Mouse (Mus musculus) brain, embryonic 14.5 days (tissue): ENCODE data around the gene Rem2. TPM values are rescaled to one million over a fixed set of nuclear protein-coding genes. Genes with fewer than 3 reads are reported as not detected.

Source experiments
- DNase-seq: peaks from one replicate; pipeline ENCODE4 v3.0.0-alpha.2; 2011; ENCODE audit warnings: low read depth
- CTCF ChIP-seq: fragments of 200-500 bp; IDR thresholded peaks from 2 replicates; pipeline ENCODE4 v1.5.1; 2012; ENCODE audit warnings: inconsistent platforms, mild to moderate bottlenecking, moderate library complexity, borderline replicate concordance; ENCODE audit not compliant: insufficient read depth, insufficient read length; ENCODE audit errors: extremely low read depth
- POLR2A ChIP-seq: fragments of 200-500 bp; IDR thresholded peaks from 2 replicates; pipeline ENCODE4 v1.6.1; 2012; ENCODE audit warnings: mild to moderate bottlenecking, inconsistent platforms, borderline replicate concordance; ENCODE audit not compliant: poor library complexity, insufficient read depth, insufficient read length, severe bottlenecking; ENCODE audit errors: extremely low read depth
- polyA plus RNA-seq: library from polyadenylated mRNA; depleted of rRNA; stranded (reverse); fragments of >200 nt; gene quantifications from 2 replicates; pipeline ENCODE4 v1.2.3, GENCODE M21; 2012

Gene Rem2
- polyA plus RNA-seq, 1 experiment = 31.3 TPM

- DNase-seq = no peak
- TF ChIP-seq POLR2A (no peak), CTCF (no peak)
Observed at GRCm38 (mm10) chr14:54463108-54463958, 12.6 kb upstream of the Rem2 start.

GRCm38 (mm10) chr14:54463959-54464292 is 12.0 kb upstream of the Rem2 start, which contains the start of gene Lrp10:
Gene Lrp10 (plus strand): TSS chr14:54464137.
- DNase-seq = peak; percentile 93
- TF ChIP-seq POLR2A = peak; percentile 66; the same call in 1 of the 2 replicates
- no peak for TF ChIP-seq CTCF

GRCm38 (mm10) chr14:54464293-54465005 is 11.5 kb upstream of the Rem2 start:
- TF ChIP-seq CTCF (peak; percentile 67), POLR2A (no peak)
- DNase-seq = peak; percentile 81

GRCm38 (mm10) chr14:54471467-54471866 is 4.4 kb upstream of the Rem2 start:
- TF ChIP-seq POLR2A (no peak), CTCF (no peak)

GRCm38 (mm10) chr14:54472671-54473070 is 3.2 kb upstream of the Rem2 start:
- TF ChIP-seq POLR2A (no peak), CTCF (no peak)
- DNase-seq = peak; percentile 76

More at GRCm38 (mm10) chr14:54471467-54471866, 4.4 kb upstream of the Rem2 start:
- DNase-seq = no peak

- peak; percentile 10 for DNase-seq
- no peak for TF ChIP-seq CTCF
- TF ChIP-seq POLR2A = no peak
Observed at GRCm38 (mm10) chr14:54474744-54475143, 1.2 kb upstream of the Rem2 start.

- no peak for TF ChIP-seq POLR2A
- no peak for DNase-seq
Observed at GRCm38 (mm10) chr14:54477172-54477909, 1.4 kb downstream of the Rem2 start.

GRCm38 (mm10) chr14:54479451-54479920 is 3.6 kb downstream of the Rem2 start:
- TF ChIP-seq CTCF (no peak), POLR2A (no peak)
- peak; percentile 45 for DNase-seq

- no peak for TF ChIP-seq POLR2A
- no peak for TF ChIP-seq CTCF
- peak; percentile 8 for DNase-seq
Observed at GRCm38 (mm10) chr14:54480673-54481072, 4.8 kb downstream of the Rem2 start.

GRCm38 (mm10) chr14:54481402-54481801 is 5.5 kb downstream of the Rem2 start:
- no peak for TF ChIP-seq POLR2A
- no peak for TF ChIP-seq CTCF
- DNase-seq = no peak

GRCm38 (mm10) chr14:54482498-54482897 is 6.6 kb downstream of the Rem2 start:
- TF ChIP-seq POLR2A (no peak), CTCF (peak; percentile 57; the same call in 1 of the 2 replicates)
- peak; percentile 31 for DNase-seq

GRCm38 (mm10) chr14:54485899-54486298 is 10.0 kb downstream of the Rem2 start:
- TF ChIP-seq CTCF (no peak), POLR2A (no peak)
- no peak for DNase-seq

- DNase-seq = peak; percentile 58
- TF ChIP-seq CTCF = no peak
Observed at GRCm38 (mm10) chr14:54487732-54488131, 11.8 kb downstream of the Rem2 start.
